Mouse (Mus musculus): ENCODE measurements around the gene Tnrc6a. TPM values are rescaled to one million over a fixed set of nuclear protein-coding genes. Genes with fewer than 3 reads are reported as not detected.

The Tnrc6a gene
- total RNA-seq, 2 experiments from 2014 or later = 42.7 to 45.6 TPM

GRCm38 (mm10) chr7:123218620-123219019, 94.9 kb downstream of the Tnrc6a start:
- intact Hi-C loops (cut with DNase I) = no loop called here
- DNase-seq = no peak

GRCm38 (mm10) chr7:123219781-123220632, 96.3 kb downstream of the Tnrc6a start:
- DNase-seq = no peak
- intact Hi-C loops (cut with DNase I) = no loop called here

GRCm38 (mm10) chr7:123220633-123220942, 96.9 kb downstream of the Tnrc6a start:
- DNase-seq = no peak

GRCm38 (mm10) chr7:123224076-123224475, 100.4 kb downstream of the Tnrc6a start:
- DNase-seq = no peak
- intact Hi-C loops (cut with DNase I) = no loop called here

More at GRCm38 (mm10) chr7:123220633-123220942, 96.9 kb downstream of the Tnrc6a start:
- intact Hi-C loops (cut with DNase I) = no loop called here

GRCm38 (mm10) chr7:123225159-123225558, 101.5 kb downstream of the Tnrc6a start:
- DNase-seq = no peak
- intact Hi-C loops (cut with DNase I) = no loop called here

GRCm38 (mm10) chr7:123235449-123235848, 111.8 kb downstream of the Tnrc6a start:
- peak; percentile 35 to 62 for DNase-seq
- intact Hi-C loops (cut with DNase I) = no loop called here

- intact Hi-C loops (cut with DNase I) = no loop called here
Observed at GRCm38 (mm10) chr7:123238621-123239020, 114.9 kb downstream of the Tnrc6a start.

GRCm38 (mm10) chr7:123240064-123240463, 116.4 kb downstream of the Tnrc6a start:
- intact Hi-C loops (cut with DNase I) = no loop called here
- DNase-seq = no peak

More at GRCm38 (mm10) chr7:123238621-123239020, 114.9 kb downstream of the Tnrc6a start:
- DNase-seq = no peak

GRCm38 (mm10) chr7:123242241-123242640, 118.6 kb downstream of the Tnrc6a start:
- no peak for DNase-seq
- intact Hi-C loops (cut with DNase I) = no loop called here

- intact Hi-C loops (cut with DNase I) = no loop called here
Observed at GRCm38 (mm10) chr7:123244833-123245232, 121.1 kb downstream of the Tnrc6a start.

More at GRCm38 (mm10) chr7:123244833-123245232, 121.1 kb downstream of the Tnrc6a start:
- no peak for DNase-seq

Other genes starting within 250 kb of the Tnrc6a start
- 10 to 100 TPM; 40.5 to 42.2 TPM for gene Rbbp6, start 158.2 kb upstream of the Tnrc6a start, total RNA-seq (2021)
- gene Slc5a11, start 90.9 kb downstream of the Tnrc6a start, total RNA-seq (2021) = not detected
- gene Lcmt1, start 245.9 kb downstream of the Tnrc6a start, total RNA-seq (2021) = 10 to 100 TPM; 25.0 to 25.3 TPM
- gene Arhgap17, start 246.0 kb downstream of the Tnrc6a start, total RNA-seq (2021) = 10 to 100 TPM; 17.6 to 25.0 TPM